Mouse (Mus musculus) liver, postnatal 0 days (tissue): ENCODE measurements around the gene Stn1. TPM values are rescaled to one million over a fixed set of nuclear protein-coding genes. Genes with fewer than 3 reads are reported as not detected.
"Not testable (repeated sequence)": the region's sequence is repeated elsewhere in the genome, so short reads cannot be mapped to it uniquely, and the experiment has no call there.

Experiments used
- ATAC-seq: fragments of 200-750 bp; cut with Nextera tagmentation; 2 replicates; pipeline ENCODE4 v1.8.0; 2017; ENCODE audit warnings: mild to moderate bottlenecking, moderate library complexity
- DNase-seq: peaks from one replicate; pipeline ENCODE4 v3.0.0-alpha.2; 2016
- H3K27ac ChIP-seq: fragments of 300-500 bp; sonication (generic); 2 replicates; pipeline ENCODE4 v1.5.1; 2014; ENCODE audit warnings: antibody characterized with exemption, moderate library complexity, mild to moderate bottlenecking, low read depth
- H3K27me3 ChIP-seq: fragments of 300-500 bp; sonication (generic); 2 replicates; pipeline ENCODE4 v1.6.1; 2014; ENCODE audit warnings: low read length, control low read depth, mixed read lengths; ENCODE audit not compliant: insufficient read depth
- H3K36me3 ChIP-seq: fragments of 300-500 bp; sonication (generic); replicated peaks from 2 replicates; pipeline ENCODE4 v1.6.1; 2014; ENCODE audit warnings: mild to moderate bottlenecking, control low read depth, low read length, moderate library complexity, mixed read lengths; ENCODE audit not compliant: insufficient read depth
- H3K4me1 ChIP-seq: fragments of 300-500 bp; sonication (generic); 2 replicates; pipeline ENCODE4 v1.6.1; 2014; ENCODE audit warnings: antibody characterized with exemption, mild to moderate bottlenecking, control low read depth; ENCODE audit not compliant: insufficient read depth
- H3K4me2 ChIP-seq: fragments of 300-500 bp; sonication (generic); 2 replicates; pipeline ENCODE4 v1.6.1; 2014; ENCODE audit warnings: low read depth, mild to moderate bottlenecking, low read length, moderate library complexity, mixed read lengths
- H3K4me3 ChIP-seq: fragments of 300-500 bp; sonication (generic); 2 replicates; pipeline ENCODE4 v1.5.1; 2014; ENCODE audit warnings: low read depth, low read length
- H3K9ac ChIP-seq: fragments of 300-500 bp; sonication (generic); replicated peaks from 2 replicates; pipeline ENCODE4 v1.6.1; 2014; ENCODE audit warnings: mild to moderate bottlenecking, moderate library complexity
- H3K9me3 ChIP-seq: fragments of 300-500 bp; sonication (generic); 2 replicates; pipeline ENCODE4 v1.6.1; 2016; ENCODE audit warnings: mild to moderate bottlenecking, control low read depth, low read length, mixed read lengths
- CTCF ChIP-seq: sonication (generic); IDR thresholded peaks from 2 replicates; pipeline ENCODE4 v1.5.1; 2016; ENCODE audit warnings: antibody characterized with exemption, low read depth
- EP300 ChIP-seq: IDR thresholded peaks from 2 replicates; pipeline ENCODE4 v1.6.1; 2016; ENCODE audit warnings: antibody characterized with exemption, low read depth, mild to moderate bottlenecking
- WGBS: fragments of 180-500 bp; shearing (Covaris S2); extraction: QIAGEN DNeasy Blood & Tissue Kit; methylation state at CpG from one replicate; pipeline ENCODE4 v1.1.7; 2014; ENCODE audit not compliant: insufficient replicate concordance; 5-methylcytosine and 5-hydroxymethylcytosine counted together
- polyA plus RNA-seq: library from polyadenylated mRNA; unstranded; fragments of >200 nt; fragmentation: Nextera tagmentation; extraction: Ambion mirVana; gene quantifications from 2 replicates; pipeline ENCODE4 v1.2.1, GENCODE M21; 2015

The Stn1 gene
- polyA plus RNA-seq, 1 experiment from 2014 or later: 5.4 TPM

DNA sequence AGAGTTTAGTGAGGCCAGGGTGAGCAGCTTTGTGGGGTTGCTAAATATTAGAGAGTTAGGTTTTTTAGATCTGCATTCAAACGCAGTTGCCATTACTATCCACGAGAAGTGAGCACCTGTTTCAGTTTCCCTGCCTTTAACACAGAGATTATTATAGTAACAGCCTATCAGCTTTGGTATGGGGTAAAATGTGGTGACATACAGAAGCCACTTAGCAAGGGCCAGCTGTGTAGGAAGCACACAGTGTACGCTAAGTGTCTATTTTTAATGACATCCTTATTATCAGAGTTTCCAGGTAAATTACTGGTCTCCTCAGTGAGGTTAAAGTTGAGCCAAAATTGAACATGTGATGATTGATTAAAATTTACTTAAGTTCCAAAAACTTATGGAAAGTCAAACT lies 36.4 kb upstream of the Stn1 start:
- no peaks in the 10 kb centered on the region for H3K27me3 ChIP-seq
- H3K4me2 ChIP-seq: no peak overlapping the region
- ATAC-seq: no peak
- no peak for DNase-seq
- no peak overlapping the region for H3K27ac ChIP-seq
- TF ChIP-seq EP300 (no peak), CTCF (no peak)
- H3K9me3 ChIP-seq: no peaks in the 10 kb centered on the region
- peaks cover 5% of the 10 kb centered on the region for H3K4me1 ChIP-seq
- WGBS: 67% methylated on average over 3 of the region's 3 CpGs
- H3K4me3 ChIP-seq: no peak overlapping the region
- no peaks in the 10 kb centered on the region for H3K36me3 ChIP-seq
- H3K9ac ChIP-seq: no peak overlapping the region

DNA sequence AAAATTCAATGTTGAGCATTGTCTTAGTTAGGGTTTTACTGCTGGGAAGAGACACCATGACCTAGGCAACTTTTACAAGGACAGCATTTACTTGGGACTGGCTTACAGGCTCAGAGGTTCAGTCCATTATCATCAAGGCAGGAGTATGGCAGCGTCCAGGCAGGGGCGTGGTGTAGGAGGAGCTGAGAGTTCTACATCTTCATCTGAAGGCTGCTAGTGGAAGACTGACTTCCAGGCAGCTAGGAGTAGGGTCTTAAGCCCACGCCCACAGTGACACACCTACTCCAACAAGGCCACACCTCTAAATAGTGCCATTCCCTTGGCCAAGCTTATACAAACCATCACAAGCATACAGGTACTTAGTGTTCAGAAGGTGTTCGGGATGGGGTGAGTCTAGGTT lies 34.7 kb upstream of the Stn1 start:
- WGBS: 72% methylated on average over 4 of the region's 4 CpGs
- H3K36me3 ChIP-seq: not testable (repeated sequence)

GRCm38 (mm10) chr19:47570042-47570441 lies 32.7 kb upstream of the Stn1 start:
- Histone ChIP-seq H3K9ac (no peak overlapping the region), H3K36me3 (no peaks in the 10 kb centered on the region), H3K9me3 (no peaks in the 10 kb centered on the region), H3K27me3 (no peaks in the 10 kb centered on the region), H3K4me2 (no peak overlapping the region), H3K27ac (no peak overlapping the region), H3K4me3 (no peak overlapping the region), H3K4me1 (peaks cover 3% of the 10 kb centered on the region; the same call in 1 of the 2 replicates)
- ATAC-seq (no peak), DNase-seq (no peak)
- 77% methylated on average over 5 of the region's 5 CpGs for WGBS
- no peak for TF ChIP-seq CTCF
- TF ChIP-seq EP300: no peak

More for the DNA sequence above, 34.7 kb upstream of the Stn1 start:
- not testable (repeated sequence) for H3K9me3 ChIP-seq, DNase-seq, H3K4me2 ChIP-seq, H3K27me3 ChIP-seq, ATAC-seq, H3K27ac ChIP-seq, H3K4me3 ChIP-seq, H3K4me1 ChIP-seq, H3K9ac ChIP-seq

DNA sequence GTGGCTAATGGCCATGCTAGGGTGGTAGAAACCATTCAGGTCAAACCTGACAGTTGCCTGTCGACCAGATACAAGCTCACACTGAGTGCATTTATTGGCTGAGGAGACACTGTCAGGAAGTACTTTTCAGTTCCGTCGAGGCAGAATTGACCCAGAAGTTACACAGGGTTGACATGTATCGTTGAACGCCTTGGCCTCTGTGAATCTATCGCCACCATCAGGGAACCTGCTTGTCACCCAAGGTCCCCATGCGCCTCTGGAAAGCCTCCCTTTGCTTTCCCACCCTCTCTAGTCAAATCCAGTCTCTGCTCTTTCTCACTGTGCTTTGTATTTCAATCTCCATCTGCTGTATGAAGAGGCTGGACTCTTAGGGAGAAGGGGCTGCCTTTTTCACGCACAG lies 28.7 kb upstream of the Stn1 start:
- TF ChIP-seq EP300 (no peak), CTCF (no peak)
- DNase-seq: peak; percentile 25
- no peaks in the 10 kb centered on the region for H3K27me3 ChIP-seq
- 71% methylated on average over 8 of the region's 8 CpGs for WGBS
- no peaks in the 10 kb centered on the region for H3K9me3 ChIP-seq
- peaks cover 3% of the 10 kb centered on the region; the same call in 1 of the 2 replicates for H3K4me1 ChIP-seq
- ATAC-seq: no peak
- H3K4me2 ChIP-seq: no peak overlapping the region
- no peak overlapping the region for H3K27ac ChIP-seq
- no peaks in the 10 kb centered on the region for H3K36me3 ChIP-seq
- H3K9ac ChIP-seq: no peak overlapping the region
- no peak overlapping the region for H3K4me3 ChIP-seq

DNA sequence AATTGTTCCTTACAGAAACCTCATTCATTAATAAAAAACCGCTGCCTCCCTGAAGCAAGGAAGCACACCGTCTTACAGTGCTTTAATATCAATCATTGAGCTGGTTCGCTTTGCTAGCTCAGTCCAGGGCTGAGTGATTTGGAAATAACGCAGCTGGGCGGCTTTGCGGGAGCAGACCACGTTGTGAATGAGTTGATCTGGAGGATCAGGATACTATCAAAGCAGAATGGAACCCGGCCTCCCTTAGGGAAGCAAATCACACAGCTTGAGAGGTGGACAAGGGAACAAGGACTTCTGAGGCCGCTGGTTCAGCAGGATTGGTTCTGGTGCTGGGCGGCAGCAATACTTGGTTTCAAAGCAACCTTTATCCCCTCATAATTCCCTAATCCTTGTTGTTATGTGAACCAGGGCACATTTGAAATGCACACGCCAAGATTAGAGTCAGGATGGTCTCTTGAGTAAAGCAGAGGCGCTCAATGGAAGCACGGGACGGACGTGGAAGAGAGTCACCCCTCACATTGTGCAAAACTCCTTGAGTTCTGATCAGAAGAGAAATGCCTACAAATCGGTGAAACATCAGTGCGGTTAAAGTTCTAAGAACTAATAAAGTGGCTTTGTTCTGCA lies 27.8 kb upstream of the Stn1 start:
- Histone ChIP-seq H3K27me3 (no peaks in the 10 kb centered on the region), H3K27ac (no peak overlapping the region)

GRCm38 (mm10) chr19:47563715-47564114 lies 26.4 kb upstream of the Stn1 start:
- DNase-seq: no peak
- WGBS: 63% methylated on average over 13 of the region's 13 CpGs
- no peak for ATAC-seq

More for the DNA sequence above, 27.8 kb upstream of the Stn1 start:
- Histone ChIP-seq H3K9me3 (no peaks in the 10 kb centered on the region), H3K36me3 (no peaks in the 10 kb centered on the region), H3K4me1 (peaks cover 3% of the 10 kb centered on the region; the same call in 1 of the 2 replicates), H3K4me3 (no peak overlapping the region), H3K4me2 (no peak overlapping the region), H3K9ac (no peak overlapping the region)
- DNase-seq (no peak), ATAC-seq (no peak)
- TF ChIP-seq CTCF: no peak
- TF ChIP-seq EP300: no peak
- 85% methylated on average over 17 of the region's 17 CpGs for WGBS

DNA sequence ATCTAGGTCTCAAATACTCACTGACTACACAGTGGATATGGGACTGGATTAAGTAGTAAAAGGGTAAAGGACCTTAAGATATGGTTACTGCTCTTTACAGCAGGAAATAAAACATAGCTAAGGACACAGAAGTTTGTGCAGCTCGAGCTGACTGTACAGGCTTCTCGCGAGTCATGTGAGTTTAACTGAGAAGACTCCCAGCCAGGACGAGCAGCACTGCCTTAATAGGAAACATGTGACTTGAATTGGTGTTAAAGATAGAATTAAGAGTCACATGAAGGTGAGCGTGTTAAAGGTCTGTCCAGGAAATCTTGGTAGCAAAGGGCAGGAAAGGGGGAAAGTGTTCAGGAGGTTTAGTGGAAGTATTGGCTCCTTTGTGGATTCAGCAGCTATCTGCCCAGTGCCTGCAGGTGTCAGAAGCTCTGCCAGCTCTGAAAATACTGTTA lies 24.7 kb upstream of the Stn1 start:
- Histone ChIP-seq H3K4me2 (no peak overlapping the region), H3K27ac (no peak overlapping the region), H3K36me3 (no peaks in the 10 kb centered on the region), H3K4me3 (no peak overlapping the region), H3K9ac (no peak overlapping the region), H3K27me3 (no peaks in the 10 kb centered on the region), H3K4me1 (peaks cover 3% of the 10 kb centered on the region; the same call in 1 of the 2 replicates), H3K9me3 (0 out of 2 replicates have a peak, but pooled peaks cover 5% of the 10 kb centered on the region)
- 56% methylated on average over 5 of the region's 5 CpGs for WGBS
- no peak for ATAC-seq
- TF ChIP-seq EP300 (no peak), CTCF (no peak)
- no peak for DNase-seq

More at GRCm38 (mm10) chr19:47563715-47564114, 26.4 kb upstream of the Stn1 start:
- 0 out of 2 replicates have a peak, but pooled peaks cover 5% of the 10 kb centered on the region for H3K9me3 ChIP-seq
- no peak overlapping the region for H3K9ac ChIP-seq
- H3K4me2 ChIP-seq: no peak overlapping the region
- no peaks in the 10 kb centered on the region for H3K36me3 ChIP-seq
- peaks cover 3% of the 10 kb centered on the region; the same call in 1 of the 2 replicates for H3K4me1 ChIP-seq
- TF ChIP-seq EP300 (no peak), CTCF (no peak)
- no peaks in the 10 kb centered on the region for H3K27me3 ChIP-seq
- no peak overlapping the region for H3K4me3 ChIP-seq
- H3K27ac ChIP-seq: no peak overlapping the region
